Mouse (Mus musculus) E14TG2a.4 (cell line): Measurements from ENCODE around the gene Bcor.

Source experiments
- CTCF ChIP-seq: conservative IDR thresholded peaks from 2 replicates; pipeline ENCODE4 v1.5.1; 2014; ENCODE audit warnings: low read length
- NANOG ChIP-seq: IDR thresholded peaks from 2 replicates; pipeline ENCODE4 v1.6.1; 2014; ENCODE audit warnings: borderline replicate concordance, low read length, mixed read lengths
- POU5F1 ChIP-seq: IDR thresholded peaks from 2 replicates; pipeline ENCODE4 v1.6.1; 2014; ENCODE audit warnings: low read length, borderline replicate concordance

- no peak for TF ChIP-seq CTCF
- TF ChIP-seq POU5F1 = no peak
- TF ChIP-seq NANOG = no peak
Measured at GRCm38 (mm10) chrX:12060848-12061247, 99.3 kb downstream of the Bcor start.
